Comparison of ENCODE assay signal across 15 mouse cellular contexts in genomic region chr12:30767621-30768020, GRCm38 (mm10).
"Had no signal": no experiment of that assay in that cellular context is flagged by ENCODE, and none has a peak within 500 bp of the region (broad histone marks: within the 10 kb centered on the region; RNA-seq: fewer than 3 reads in every experiment).

No protein-coding gene starts in this region.

- H3K27ac ChIP-seq: kidney, embryonic 15.5 days; left cerebral cortex, adult 2 months; limb, embryonic 10.5 days; liver, embryonic 15.5 days; midbrain, embryonic 12.5 days; neural tube, embryonic 15.5 days had no signal

- H3K4me1 ChIP-seq: kidney, embryonic 15.5 days; liver, embryonic 15.5 days; midbrain, embryonic 12.5 days; neural tube, embryonic 15.5 days had no signal

- H3K9ac ChIP-seq: kidney, embryonic 15.5 days; liver, embryonic 15.5 days; midbrain, embryonic 12.5 days; neural tube, embryonic 15.5 days had no signal

- H3K36me3 ChIP-seq: kidney, embryonic 15.5 days; limb, embryonic 10.5 days; liver, embryonic 15.5 days; midbrain, embryonic 12.5 days; neural tube, embryonic 15.5 days had no signal

- H3K9me3 ChIP-seq: kidney, embryonic 15.5 days; limb, embryonic 10.5 days; liver, embryonic 15.5 days; midbrain, embryonic 12.5 days; neural tube, embryonic 15.5 days had no signal

- ATAC-seq: lung, postnatal 0 days had no signal

- H3K27me3 ChIP-seq: kidney, embryonic 15.5 days; liver, embryonic 15.5 days; midbrain, embryonic 12.5 days; neural tube, embryonic 15.5 days had no signal

- DNase-seq: kidney, postnatal 14 days; lung, adult 2 months; lung, postnatal 36 days; right cerebral cortex, adult 18-20 months; right cerebral cortex, postnatal 25 days; thymus, postnatal 4 days had no signal

- H3K4me2 ChIP-seq: kidney, embryonic 15.5 days; liver, embryonic 11.5 days; liver, embryonic 15.5 days; midbrain, embryonic 12.5 days; neural tube, embryonic 15.5 days had no signal

- H3K4me3 ChIP-seq: kidney, embryonic 15.5 days; left cerebral cortex, adult 2 months; limb, embryonic 10.5 days; liver, embryonic 15.5 days; midbrain, embryonic 12.5 days; myocyte; neural tube, embryonic 15.5 days had no signal
